In the genomic region with DNA sequence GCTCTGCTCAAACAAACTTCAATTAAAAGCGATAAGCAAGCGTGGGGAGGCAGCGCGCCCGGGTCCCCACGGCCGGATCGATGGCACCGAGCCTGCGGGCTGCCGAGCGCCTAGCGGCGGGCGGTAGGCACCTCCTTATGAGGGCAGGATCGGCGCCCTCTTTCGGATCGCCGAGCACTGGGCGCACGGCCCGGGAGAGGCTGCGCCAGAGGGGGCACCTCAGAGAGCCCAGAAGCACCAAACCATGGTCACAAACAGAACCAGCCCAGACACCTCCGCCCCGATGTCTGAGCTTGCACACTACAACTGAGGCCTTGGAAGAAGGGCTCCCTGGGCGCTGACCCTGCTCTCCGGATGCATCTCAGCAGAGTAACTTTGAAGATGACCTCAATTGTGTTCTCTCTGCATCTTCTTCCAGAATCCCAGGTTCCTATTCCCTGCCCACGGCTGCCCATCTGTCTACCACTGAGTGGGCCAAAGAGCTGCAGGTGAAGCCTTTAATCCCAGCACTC, we compare ENCODE assay signal across 9 mouse cellular contexts. TPM values are rescaled to one million over a fixed set of nuclear protein-coding genes. Genes with fewer than 3 reads are reported as not detected.
DNase-seq lines count a peak whose midpoint lies in the region; ATAC-seq lines count a peak whose summit lies in the region.
"Had no signal": no experiment of that assay in that cellular context is flagged by ENCODE, and none has a peak within 500 bp of the region (broad histone marks: within the 10 kb centered on the region; RNA-seq: fewer than 3 reads in every experiment).

No protein-coding gene starts in this region.

- peaks cover 21% of the 10 kb centered on the region for H3K4me1 ChIP-seq in forebrain, embryonic 11.5 days (replicated peaks; ENCODE audit: control insufficient read depth, insufficient read depth, low read length)
- peaks cover 28% of the 10 kb centered on the region for H3K4me1 ChIP-seq in hindbrain, embryonic 16.5 days (ENCODE audit: control insufficient read depth, insufficient read depth, low read depth, low read length)
- peaks cover 39% of the 10 kb centered on the region for H3K4me1 ChIP-seq in neural tube, embryonic 13.5 days (replicated peaks)

- H3K4me2 ChIP-seq in forebrain, embryonic 11.5 days (ENCODE audit: low read depth, low read length, severe bottlenecking): peak overlapping the region; percentile 65
- H3K4me2 ChIP-seq in hindbrain, embryonic 16.5 days (ENCODE audit: low read length): peak overlapping the region; percentile 80
- H3K4me2 ChIP-seq in neural tube, embryonic 13.5 days: peak overlapping the region; percentile 68

- peak; percentile 54 for DNase-seq in layer of hippocampus, adult 11-12 months (ENCODE audit: low spot score)
- DNase-seq in layer of hippocampus, adult 9-11 months: no peak
- peak; percentile 83 for DNase-seq in brain, adult 2 months (ENCODE audit: low read depth, low spot score)
- peak; percentile 66 for DNase-seq in forebrain, embryonic 11.5 days (ENCODE audit: low spot score)
- DNase-seq in liver: peak; percentile 33

- peak overlapping the region; percentile 23 for H3K4me3 ChIP-seq in forebrain, embryonic 11.5 days (ENCODE audit: low read depth, low read length)
- H3K4me3 ChIP-seq in hindbrain, embryonic 16.5 days (ENCODE audit: low read length): peak overlapping the region; percentile 40
- H3K4me3 ChIP-seq in neural tube, embryonic 13.5 days: peak overlapping the region; percentile 35

- H3K9me3 ChIP-seq in forebrain, embryonic 11.5 days (ENCODE audit: control insufficient read depth, low read length): no peaks in the 10 kb centered on the region
- H3K9me3 ChIP-seq in hindbrain, embryonic 16.5 days (ENCODE audit: control insufficient read depth, low read length): no peaks in the 10 kb centered on the region
- H3K9me3 ChIP-seq in neural tube, embryonic 13.5 days: no peaks in the 10 kb centered on the region

- no peaks in the 10 kb centered on the region; the same call in 1 of the 2 replicates for H3K36me3 ChIP-seq in forebrain, embryonic 11.5 days (ENCODE audit: control insufficient read depth, insufficient read depth, low read length)
- no peaks in the 10 kb centered on the region for H3K36me3 ChIP-seq in hindbrain, embryonic 16.5 days (ENCODE audit: control insufficient read depth, insufficient read depth, low read length)
- peaks cover 18% of the 10 kb centered on the region for H3K36me3 ChIP-seq in neural tube, embryonic 13.5 days

- WGBS in forebrain, embryonic 11.5 days: 1% methylated on average over 29 of the region's 29 CpGs
- 2% methylated on average over 29 of the region's 29 CpGs for WGBS in hindbrain, embryonic 16.5 days
- WGBS in neural tube, embryonic 13.5 days: 3% methylated on average over 29 of the region's 29 CpGs

- H3K9ac ChIP-seq in forebrain, embryonic 11.5 days (ENCODE audit: low read length): no peak overlapping the region
- H3K9ac ChIP-seq in hindbrain, embryonic 16.5 days (ENCODE audit: low read depth, low read length): peak overlapping the region; percentile 59
- peak overlapping the region; percentile 61 for H3K9ac ChIP-seq in neural tube, embryonic 13.5 days

- H3K27me3 ChIP-seq in forebrain, embryonic 11.5 days (ENCODE audit: control insufficient read depth, insufficient read depth, low read length): peaks cover 17% of the 10 kb centered on the region
- H3K27me3 ChIP-seq in hindbrain, embryonic 16.5 days (replicated peaks; ENCODE audit: control insufficient read depth, insufficient read depth, low read length): peaks cover 8% of the 10 kb centered on the region; the same call in 1 of the 2 replicates
- H3K27me3 ChIP-seq in neural tube, embryonic 13.5 days: peaks cover 46% of the 10 kb centered on the region

- ATAC-seq in forebrain, embryonic 11.5 days (replicated peaks; ENCODE audit: low FRiP score): no peak
- no peak for ATAC-seq in hindbrain, embryonic 16.5 days
- ATAC-seq in neural tube, embryonic 13.5 days (ENCODE audit: low read depth): peak; percentile 16; the same call in 1 of the 2 replicates
- ATAC-seq in monocyte, adult 5-6 weeks (replicated peaks; ENCODE audit: insufficient number of reproducible peaks, low FRiP score, low TSS enrichment, poor library complexity, severe bottlenecking): no peak

- no peak overlapping the region for H3K27ac ChIP-seq in forebrain, embryonic 11.5 days (ENCODE audit: low read depth, low read length)
- no peak overlapping the region for H3K27ac ChIP-seq in hindbrain, embryonic 16.5 days (ENCODE audit: low read depth, low read length)
- H3K27ac ChIP-seq in neural tube, embryonic 13.5 days (replicated peaks): no peak overlapping the region

RNA-seq across cellular contexts. Expression of a gene that starts 37.8 kb away (rescaled TPM):
- 53.8 and 58.6 TPM in 2 replicates for polyA plus RNA-seq in forebrain, embryonic 11.5 days (2014; fragmentation: Nextera tagmentation; extraction: Ambion mirVana)
- 28.8 and 30.4 TPM in 2 replicates for polyA plus RNA-seq in hindbrain, embryonic 16.5 days (2015; fragmentation: Nextera tagmentation; extraction: Ambion mirVana)
- 31.2 and 32.3 TPM in 2 replicates for polyA plus RNA-seq in neural tube, embryonic 13.5 days (2015; fragmentation: Nextera tagmentation; extraction: Ambion mirVana)
- total RNA-seq in monocyte, adult 5-6 weeks (2017): 54.9 to 60.7 TPM (median 55.9 TPM) in 3 replicates

RNA-seq across cellular contexts. Expression of a gene that starts 37.9 kb away (rescaled TPM):
- 276 and 295 TPM in 2 replicates for polyA plus RNA-seq in forebrain, embryonic 11.5 days (2014; fragmentation: Nextera tagmentation; extraction: Ambion mirVana)
- 132 and 192 TPM in 2 replicates for polyA plus RNA-seq in hindbrain, embryonic 16.5 days (2015; fragmentation: Nextera tagmentation; extraction: Ambion mirVana)
- 161 and 171 TPM in 2 replicates for polyA plus RNA-seq in neural tube, embryonic 13.5 days (2015; fragmentation: Nextera tagmentation; extraction: Ambion mirVana)
- 15.5 to 32.4 TPM (median 15.8 TPM) in 3 replicates for total RNA-seq in monocyte, adult 5-6 weeks (2017)

RNA-seq across cellular contexts. Expression of a gene that starts 43.7 kb away (rescaled TPM):
- 3.9 and 4.5 TPM in 2 replicates for polyA plus RNA-seq in forebrain, embryonic 11.5 days (2014; fragmentation: Nextera tagmentation; extraction: Ambion mirVana)
- 9.0 and 9.9 TPM in 2 replicates for polyA plus RNA-seq in hindbrain, embryonic 16.5 days (2015; fragmentation: Nextera tagmentation; extraction: Ambion mirVana)
- 1.9 and 2.0 TPM in 2 replicates for polyA plus RNA-seq in neural tube, embryonic 13.5 days (2015; fragmentation: Nextera tagmentation; extraction: Ambion mirVana)
- not detected in 3 replicates for total RNA-seq in monocyte, adult 5-6 weeks (2017)
- total RNA-seq: MEL had no signal
